Mouse (Mus musculus) cerebellum, adult 11 months (tissue): ENCODE data around the gene Pld5.

Source experiments
- DNase-seq: peaks from one replicate; pipeline ENCODE4 v3.0.0; 2022

Gene Pld5

DNA sequence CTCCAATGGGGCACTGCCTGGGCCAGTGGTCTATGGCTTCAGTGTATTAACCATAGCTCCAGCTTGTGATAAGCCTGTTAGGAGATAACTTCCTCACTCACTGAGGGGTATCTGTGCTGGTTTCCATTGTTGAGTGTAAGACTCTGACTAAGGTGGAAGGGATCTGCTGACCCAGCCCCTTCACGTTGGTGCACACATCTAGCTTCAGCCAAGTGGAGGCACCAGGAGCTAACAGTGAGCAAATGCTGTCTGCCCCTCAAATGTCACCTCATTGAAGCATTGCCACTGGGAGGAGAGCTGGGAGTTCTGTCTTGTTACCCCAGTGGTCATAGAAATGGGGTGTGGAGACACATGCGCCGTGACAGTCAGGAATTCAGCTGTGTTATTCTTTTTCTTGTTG, 336.4 kb downstream of the Pld5 start:
- no peak for DNase-seq

- DNase-seq: peak; percentile 76
Measured at GRCm38 (mm10) chr1:175936282-175936737, 338.8 kb downstream of the Pld5 start.

DNA sequence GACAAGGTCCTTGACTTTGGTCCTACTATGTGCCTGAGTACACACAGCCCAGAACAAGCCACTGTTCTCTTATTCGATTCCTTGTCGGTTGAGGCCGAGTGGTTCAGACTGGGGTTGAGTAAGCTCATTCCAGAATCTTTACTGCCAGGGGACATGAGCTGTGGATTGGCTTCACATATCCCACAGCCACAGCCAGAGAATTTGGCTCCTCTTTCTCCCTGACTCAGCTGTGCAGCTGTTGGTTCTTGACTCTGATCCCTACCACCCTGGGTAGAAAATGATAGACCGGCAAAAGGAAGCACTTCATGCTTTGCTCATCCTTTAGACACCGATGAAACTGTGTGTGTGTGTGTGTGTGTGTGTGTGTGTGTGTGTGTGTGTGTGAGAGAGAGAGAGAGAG, 343.7 kb downstream of the Pld5 start:
- no peak for DNase-seq

- DNase-seq: peak; percentile 52
Measured at GRCm38 (mm10) chr1:175923848-175924787, 351.0 kb downstream of the Pld5 start.

DNA sequence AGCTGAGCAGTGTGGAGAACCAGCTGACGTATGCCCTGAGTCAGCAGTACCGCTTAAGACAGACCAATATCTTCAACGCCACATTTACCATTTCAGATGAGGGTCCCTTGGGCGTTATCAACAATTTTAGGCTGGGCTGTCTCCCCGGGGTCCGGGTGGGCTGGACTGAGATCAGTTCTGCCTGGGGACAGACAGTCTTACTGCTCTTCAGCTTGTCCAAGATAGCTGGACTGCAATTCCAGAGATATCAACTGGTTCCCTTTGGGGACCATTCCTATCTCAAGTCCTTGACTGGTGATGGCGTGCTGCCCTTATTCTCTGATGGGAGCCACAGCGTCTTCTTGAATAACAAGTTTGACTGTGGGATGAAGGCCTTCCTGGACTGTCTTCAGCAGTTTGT, 354.0 kb downstream of the Pld5 start:
- DNase-seq: no peak

GRCm38 (mm10) chr1:175920029-175920428, 355.1 kb downstream of the Pld5 start, which contains the start of gene Gm38100:
Gene Gm38100 (plus strand): TSS chr1:175920329.
- DNase-seq: no peak

GRCm38 (mm10) chr1:175913728-175914303, 361.3 kb downstream of the Pld5 start:
- no peak for DNase-seq
